Mouse (Mus musculus) midbrain, embryonic 16.5 days (tissue): ENCODE data around the gene Stk38l. TPM values are rescaled to one million over a fixed set of nuclear protein-coding genes. Genes with fewer than 3 reads are reported as not detected.
A peak's percentile ranks its signal among the peaks of the same experiment; 100 is the strongest.

ENCODE experiments used
- ATAC-seq: fragments of 200-750 bp; cut with Nextera tagmentation; 2 replicates; pipeline ENCODE4 v1.8.0; 2017; ENCODE audit warnings: moderate TSS enrichment
- H3K27ac ChIP-seq: fragments of 300-500 bp; sonication (generic); 2 replicates; pipeline ENCODE4 v1.5.1; 2014; ENCODE audit warnings: mild to moderate bottlenecking, low read length, mixed read lengths
- H3K27me3 ChIP-seq: fragments of 300-500 bp; sonication (generic); 2 replicates; pipeline ENCODE4 v1.6.1; 2014; ENCODE audit warnings: low read depth, low read length, mixed read lengths; ENCODE audit not compliant: control insufficient read depth, insufficient read depth
- H3K36me3 ChIP-seq: fragments of 300-500 bp; sonication (generic); 2 replicates; pipeline ENCODE4 v1.6.1; 2014; ENCODE audit warnings: mild to moderate bottlenecking, low read length, moderate library complexity, mixed read lengths; ENCODE audit not compliant: control insufficient read depth, insufficient read depth
- H3K4me1 ChIP-seq: fragments of 300-500 bp; sonication (generic); 2 replicates; pipeline ENCODE4 v1.6.1; 2014; ENCODE audit warnings: mild to moderate bottlenecking, low read length, mixed read lengths; ENCODE audit not compliant: control insufficient read depth, insufficient read depth
- H3K4me2 ChIP-seq: fragments of 300-500 bp; sonication (generic); 2 replicates; pipeline ENCODE4 v1.6.1; 2014; ENCODE audit warnings: mild to moderate bottlenecking, low read length, mixed read lengths
- H3K4me3 ChIP-seq: fragments of 300-500 bp; sonication (generic); 2 replicates; pipeline ENCODE4 v1.5.1; 2014; ENCODE audit warnings: low read depth, mild to moderate bottlenecking, low read length, moderate library complexity, mixed read lengths
- H3K9ac ChIP-seq: fragments of 300-500 bp; sonication (generic); 2 replicates; pipeline ENCODE4 v1.6.1; 2014; ENCODE audit warnings: low read depth, low read length, mixed read lengths
- H3K9me3 ChIP-seq: fragments of 300-500 bp; sonication (generic); replicated peaks from 2 replicates; pipeline ENCODE4 v1.6.1; 2014; ENCODE audit warnings: mild to moderate bottlenecking, low read length, mixed read lengths; ENCODE audit not compliant: control insufficient read depth, poor library complexity, severe bottlenecking
- WGBS: fragments of 180-500 bp; shearing (Covaris S2); extraction: QIAGEN DNeasy Blood & Tissue Kit; methylation state at CpG from one replicate; pipeline ENCODE4 v1.1.7; 2014; 5-methylcytosine and 5-hydroxymethylcytosine counted together
- polyA plus RNA-seq: library from polyadenylated mRNA; unstranded; fragments of >200 nt; fragmentation: Nextera tagmentation; extraction: Ambion mirVana; gene quantifications from 2 replicates; pipeline ENCODE4 v1.2.1, GENCODE M21; 2015

Stk38l gene
- polyA plus RNA-seq, 1 experiment from 2014 or later, result 14.4 TPM

- Histone ChIP-seq H3K27ac (no peak overlapping the region), H3K4me1 (peaks cover 3% of the 10 kb centered on the region; the same call in 1 of the 2 replicates), H3K36me3 (no peaks in the 10 kb centered on the region), H3K9ac (no peak overlapping the region), H3K4me3 (no peak overlapping the region), H3K4me2 (no peak overlapping the region), H3K9me3 (no peaks in the 10 kb centered on the region), H3K27me3 (peaks cover 7% of the 10 kb centered on the region)
- WGBS, result 69% methylated on average over 5 of the region's 5 CpGs
- no peak for ATAC-seq
Observed at GRCm38 (mm10) chr6:146797446-146797845, 72.7 kb downstream of the Stk38l start.

GRCm38 (mm10) chr6:146809991-146810390 is 85.2 kb downstream of the Stk38l start:
- H3K27ac ChIP-seq, result no peak overlapping the region
- ATAC-seq, result no peak
- H3K36me3 ChIP-seq, result 0 out of 2 replicates have a peak, but pooled peaks cover 2% of the 10 kb centered on the region
- no peak overlapping the region for H3K4me2 ChIP-seq
- no peak overlapping the region for H3K9ac ChIP-seq
- 89% methylated on average over 6 of the region's 6 CpGs for WGBS
- no peaks in the 10 kb centered on the region for H3K9me3 ChIP-seq
- H3K27me3 ChIP-seq, result no peaks in the 10 kb centered on the region
- H3K4me1 ChIP-seq, result no peaks in the 10 kb centered on the region
- H3K4me3 ChIP-seq, result no peak overlapping the region

DNA sequence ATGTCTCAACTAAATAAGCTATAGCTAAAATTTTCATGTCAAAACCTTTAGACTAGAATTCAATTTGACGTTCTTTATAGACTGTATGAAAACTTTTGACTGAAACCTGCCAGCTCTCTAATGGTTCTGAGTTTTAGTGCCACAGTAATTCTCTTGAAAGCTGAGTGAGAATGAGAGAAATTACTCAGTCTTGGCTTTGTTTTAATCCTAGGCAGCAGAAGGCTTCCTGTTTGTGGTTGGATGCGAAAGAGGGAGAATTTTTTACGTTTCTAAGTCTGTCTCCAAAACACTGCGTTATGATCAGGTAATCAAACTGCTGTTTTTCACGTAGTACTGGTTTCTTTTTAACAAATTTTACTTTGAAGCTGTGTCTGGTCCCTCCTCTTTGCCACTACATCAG is 88.2 kb downstream of the Stk38l start:
- Histone ChIP-seq H3K9me3 (no peaks in the 10 kb centered on the region), H3K4me1 (no peaks in the 10 kb centered on the region), H3K4me2 (no peak overlapping the region), H3K27ac (no peak overlapping the region), H3K4me3 (no peak overlapping the region), H3K36me3 (0 out of 2 replicates have a peak, but pooled peaks cover 2% of the 10 kb centered on the region), H3K27me3 (no peaks in the 10 kb centered on the region), H3K9ac (no peak overlapping the region)
- WGBS, result 93% methylated on average over 5 of the region's 5 CpGs
- no peak for ATAC-seq

GRCm38 (mm10) chr6:146820177-146820965 is 95.6 kb downstream of the Stk38l start:
- no peak overlapping the region for H3K4me3 ChIP-seq
- no peak overlapping the region for H3K27ac ChIP-seq
- 82% methylated on average over 29 of the region's 29 CpGs for WGBS
- H3K9me3 ChIP-seq, result no peaks in the 10 kb centered on the region
- H3K36me3 ChIP-seq, result no peaks in the 10 kb centered on the region
- H3K4me1 ChIP-seq, result no peaks in the 10 kb centered on the region
- no peaks in the 10 kb centered on the region for H3K27me3 ChIP-seq
- H3K9ac ChIP-seq, result no peak overlapping the region
- ATAC-seq, result no peak
- H3K4me2 ChIP-seq, result no peak overlapping the region

- ATAC-seq, result no peak
- 93% methylated on average over 13 of the region's 13 CpGs for WGBS
Observed at GRCm38 (mm10) chr6:146821958-146822357, 97.2 kb downstream of the Stk38l start.

DNA sequence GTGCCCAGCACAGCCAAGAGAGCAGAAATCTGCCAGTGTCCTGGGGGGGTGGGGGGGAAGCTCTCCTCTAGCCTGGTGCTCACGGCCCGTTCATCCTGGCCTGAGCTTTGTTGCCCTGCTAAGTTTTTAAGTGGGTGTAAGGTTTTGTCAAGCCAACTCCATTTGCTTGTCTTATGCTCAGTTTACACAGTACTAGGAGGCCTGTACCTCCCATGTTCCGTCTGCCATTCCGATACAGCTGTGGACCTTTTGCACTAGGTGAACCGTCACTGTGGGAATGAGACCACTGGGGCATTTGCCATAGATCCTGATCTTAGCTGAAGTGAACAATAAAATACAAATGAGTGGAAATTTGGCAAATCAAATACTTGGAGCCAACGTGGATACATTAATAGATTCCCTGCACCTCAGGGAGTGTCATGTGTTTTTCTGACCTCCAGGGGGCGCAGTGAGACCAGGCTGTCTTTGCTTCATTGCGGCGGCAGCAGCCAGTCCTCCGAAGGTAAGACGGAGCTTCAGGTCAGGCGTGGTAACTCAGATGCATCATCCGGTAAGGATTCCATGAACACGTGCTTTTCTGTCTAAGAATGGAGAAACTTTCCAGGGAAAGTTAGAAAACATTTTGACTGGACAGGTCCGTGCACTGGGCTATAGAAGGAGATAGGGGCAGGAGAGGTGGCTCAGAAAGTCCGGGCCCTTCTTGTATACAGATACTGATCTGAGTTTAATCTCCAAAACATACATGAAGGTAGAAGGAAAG is 100.1 kb downstream of the Stk38l start:
- H3K27ac ChIP-seq, result no peak overlapping the region
- WGBS, result 45% methylated on average over 16 of the region's 16 CpGs
- peak; percentile 82 for ATAC-seq
- no peaks in the 10 kb centered on the region for H3K9me3 ChIP-seq
- no peak overlapping the region for H3K9ac ChIP-seq
- no peaks in the 10 kb centered on the region for H3K27me3 ChIP-seq
- no peak overlapping the region for H3K4me3 ChIP-seq
- no peaks in the 10 kb centered on the region for H3K4me1 ChIP-seq
- H3K4me2 ChIP-seq, result no peak overlapping the region
- no peaks in the 10 kb centered on the region for H3K36me3 ChIP-seq

More at GRCm38 (mm10) chr6:146821958-146822357, 97.2 kb downstream of the Stk38l start:
- Histone ChIP-seq H3K36me3 (no peaks in the 10 kb centered on the region), H3K4me3 (no peak overlapping the region), H3K9ac (no peak overlapping the region), H3K9me3 (no peaks in the 10 kb centered on the region), H3K4me2 (no peak overlapping the region), H3K27ac (no peak overlapping the region), H3K4me1 (no peaks in the 10 kb centered on the region), H3K27me3 (no peaks in the 10 kb centered on the region)

- no peak overlapping the region for H3K4me2 ChIP-seq
- H3K4me1 ChIP-seq, result no peaks in the 10 kb centered on the region
- H3K9ac ChIP-seq, result no peak overlapping the region
- no peaks in the 10 kb centered on the region for H3K9me3 ChIP-seq
- no peak; the same call in 1 of the 2 replicates for ATAC-seq
- no peak overlapping the region for H3K4me3 ChIP-seq
- no peaks in the 10 kb centered on the region for H3K36me3 ChIP-seq
- H3K27me3 ChIP-seq, result no peaks in the 10 kb centered on the region
- H3K27ac ChIP-seq, result no peak overlapping the region
- WGBS, result 77% methylated on average over 1 of the region's 1 CpGs
Observed at GRCm38 (mm10) chr6:146825487-146825773, 100.6 kb downstream of the Stk38l start.
